Mouse (Mus musculus): ENCODE data around the gene Vmn1r1.
"Not testable (repeated sequence)": the region's sequence is repeated elsewhere in the genome, so short reads cannot be mapped to it uniquely, and the experiment has no call there.

Gene Vmn1r1

DNA sequence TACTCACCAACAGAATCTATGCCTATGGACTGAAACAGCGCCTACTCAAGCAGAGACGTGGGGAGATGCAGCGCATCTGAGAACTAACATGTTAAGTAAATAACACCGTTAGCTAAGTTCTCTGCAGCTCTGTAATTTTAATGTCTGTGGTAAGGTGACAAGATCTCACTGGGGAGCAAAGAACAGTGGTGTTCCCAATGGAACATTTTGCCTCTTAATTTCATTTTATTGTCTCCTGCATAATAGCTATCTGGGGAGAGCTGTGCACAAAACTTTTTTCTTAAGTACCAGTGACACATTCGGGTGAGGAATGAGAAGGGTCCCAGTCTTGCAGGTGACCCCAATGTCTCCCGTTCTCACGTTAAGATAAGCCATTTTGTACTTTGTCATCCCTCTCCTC, at the start of gene Vmn1r1:
Vmn1r1 (minus strand) TSS at position 101 of the 400 bp plus-strand sequence.
- no peak for DNase-seq

DNA sequence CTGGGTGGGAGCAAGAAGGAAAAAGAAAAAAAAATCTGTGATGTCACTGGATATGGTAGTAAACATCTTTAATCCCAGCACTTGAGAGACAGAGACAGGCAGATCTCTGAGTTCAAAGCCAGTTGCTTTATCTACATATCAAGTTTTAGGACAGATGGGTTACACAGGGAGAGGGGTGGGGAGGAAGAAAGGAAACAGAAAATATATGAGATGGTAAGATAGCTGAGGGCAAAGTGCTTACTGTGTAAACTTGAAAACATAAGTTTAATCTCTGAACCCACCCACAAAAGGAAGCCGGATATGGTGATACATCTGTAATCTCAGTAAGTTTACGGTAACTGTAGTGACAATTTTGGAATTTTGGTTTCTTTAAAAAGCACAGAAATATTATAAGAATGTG, 46.0 kb upstream of the Vmn1r1 start:
- no peak for DNase-seq

DNA sequence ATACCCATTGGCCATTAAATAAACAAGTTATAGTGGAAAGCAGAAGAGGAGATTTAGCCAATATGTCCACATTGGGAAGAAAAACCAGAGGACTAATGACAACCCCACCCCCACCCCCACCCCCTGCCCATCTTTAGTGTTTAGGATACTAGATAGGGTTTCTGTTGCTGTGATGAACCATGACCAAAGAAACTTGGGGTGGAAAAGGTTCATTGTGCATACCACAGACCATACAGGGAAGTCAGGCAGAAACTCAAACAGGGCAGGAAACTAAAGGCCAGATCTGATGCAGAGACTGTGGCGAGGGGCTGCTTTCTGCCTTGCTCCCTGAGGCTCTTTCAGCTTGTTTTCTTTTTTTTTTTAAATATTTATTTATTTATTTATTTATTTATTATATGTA, 28.3 kb upstream of the Vmn1r1 start:
- no peak for DNase-seq

DNA sequence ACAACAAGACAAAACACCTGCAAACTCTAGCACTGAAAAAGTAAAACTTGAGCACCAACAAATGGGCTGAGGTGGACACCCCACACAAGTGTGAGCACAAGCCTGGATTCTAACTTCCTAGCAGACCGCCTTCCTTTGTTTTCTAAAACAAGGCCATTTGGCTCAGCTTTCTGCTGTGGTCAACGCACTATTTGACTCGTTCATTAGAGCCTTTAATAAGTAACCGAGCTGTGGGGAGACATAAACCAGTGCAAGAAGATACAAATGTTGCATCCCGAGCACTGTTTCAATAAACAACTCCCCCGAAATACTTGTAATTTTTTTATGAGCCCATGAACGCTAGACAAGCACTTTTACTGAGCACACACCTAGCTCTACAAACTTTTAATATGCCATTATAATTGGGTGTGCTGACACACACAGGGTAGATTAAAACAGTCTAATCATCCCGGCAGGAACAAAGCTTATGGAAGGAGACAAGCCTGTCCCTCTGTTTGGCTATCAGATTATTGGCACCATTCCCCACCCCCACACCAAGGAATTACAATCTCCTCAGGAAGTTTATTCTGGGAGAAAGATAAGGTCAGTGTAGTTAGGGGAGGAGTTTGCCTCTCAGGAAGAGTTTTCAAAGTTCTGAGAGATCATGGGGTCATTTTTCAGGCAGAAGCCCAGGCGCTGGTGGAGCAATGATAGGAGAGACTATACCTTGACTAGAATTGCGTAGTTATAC, 27.7 kb upstream of the Vmn1r1 start:
- peak; percentile 74 for DNase-seq

DNA sequence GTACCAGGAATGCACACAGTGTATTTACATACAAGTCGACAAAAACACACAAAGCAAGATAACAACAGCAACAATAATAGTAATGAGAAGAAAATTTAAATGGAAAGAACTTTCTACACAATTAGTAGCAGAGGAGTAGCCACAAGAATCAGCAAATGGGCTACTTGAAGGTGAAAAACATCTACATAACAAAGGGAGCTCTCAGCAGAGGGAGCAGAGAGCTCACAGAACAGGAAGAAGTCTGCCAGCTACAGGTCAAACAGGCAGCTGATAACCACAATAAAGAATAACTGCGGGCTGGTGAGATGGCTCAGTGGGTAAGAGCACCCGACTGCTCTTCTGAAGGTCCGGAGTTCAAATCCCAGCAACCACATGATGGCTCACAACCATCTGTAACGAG, 26.9 kb upstream of the Vmn1r1 start:
- no peak for DNase-seq

DNA sequence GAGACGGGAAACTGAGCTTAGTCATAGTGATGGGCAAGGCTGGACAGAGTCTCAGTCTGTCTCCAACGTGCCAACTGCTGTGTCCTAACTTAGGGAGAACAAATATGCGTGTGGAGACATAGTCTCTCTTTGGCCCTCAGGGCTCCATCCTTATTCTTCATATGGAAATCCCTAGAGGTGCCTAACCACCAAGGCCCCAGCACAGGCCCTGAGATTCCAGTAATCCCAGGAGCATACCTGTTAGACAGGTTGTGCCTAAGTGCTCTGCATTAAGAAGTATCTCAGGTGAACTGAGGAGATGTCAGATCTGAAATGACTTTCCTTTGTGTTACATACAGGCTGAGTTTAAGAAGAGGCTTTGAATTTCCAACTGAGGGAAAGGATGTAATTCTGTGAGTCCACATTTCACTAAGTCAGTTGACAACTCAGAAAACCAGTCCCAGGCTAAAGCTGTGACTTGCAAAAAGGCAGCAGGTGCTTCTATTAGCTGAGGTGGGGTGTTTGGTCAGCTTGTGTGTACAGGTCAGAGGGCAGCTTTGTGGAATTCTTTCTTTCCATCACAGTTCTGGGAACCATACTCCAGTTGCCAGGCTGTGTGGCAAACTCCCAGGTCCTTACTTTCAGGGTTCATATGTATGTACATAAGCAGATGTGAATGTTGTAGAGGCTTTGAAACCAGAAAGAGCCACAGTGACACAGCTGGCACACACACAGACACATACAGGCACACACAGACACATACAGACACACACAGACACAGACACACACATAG, 25.6 kb upstream of the Vmn1r1 start:
- DNase-seq, result peak; percentile 5

DNA sequence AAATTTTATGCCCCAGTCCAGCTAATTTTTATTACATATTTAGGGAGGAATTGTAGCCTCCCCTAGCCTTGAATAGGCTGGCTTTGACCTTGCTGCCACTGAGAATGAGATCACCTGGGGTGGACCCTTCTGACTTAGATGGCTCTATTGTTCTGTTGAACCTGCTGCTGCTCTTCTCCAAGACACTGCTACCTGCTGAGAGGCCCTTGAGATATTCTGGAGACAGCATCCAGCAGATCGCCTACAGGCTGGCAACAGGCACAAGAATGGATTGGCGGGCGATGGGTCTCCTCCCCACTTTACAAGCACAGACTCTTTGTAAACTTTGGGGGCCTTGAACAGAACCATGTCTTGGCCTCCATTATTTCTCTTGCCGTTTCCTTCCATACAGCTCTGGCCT, 18.2 kb upstream of the Vmn1r1 start:
- DNase-seq, result not testable (repeated sequence)

DNA sequence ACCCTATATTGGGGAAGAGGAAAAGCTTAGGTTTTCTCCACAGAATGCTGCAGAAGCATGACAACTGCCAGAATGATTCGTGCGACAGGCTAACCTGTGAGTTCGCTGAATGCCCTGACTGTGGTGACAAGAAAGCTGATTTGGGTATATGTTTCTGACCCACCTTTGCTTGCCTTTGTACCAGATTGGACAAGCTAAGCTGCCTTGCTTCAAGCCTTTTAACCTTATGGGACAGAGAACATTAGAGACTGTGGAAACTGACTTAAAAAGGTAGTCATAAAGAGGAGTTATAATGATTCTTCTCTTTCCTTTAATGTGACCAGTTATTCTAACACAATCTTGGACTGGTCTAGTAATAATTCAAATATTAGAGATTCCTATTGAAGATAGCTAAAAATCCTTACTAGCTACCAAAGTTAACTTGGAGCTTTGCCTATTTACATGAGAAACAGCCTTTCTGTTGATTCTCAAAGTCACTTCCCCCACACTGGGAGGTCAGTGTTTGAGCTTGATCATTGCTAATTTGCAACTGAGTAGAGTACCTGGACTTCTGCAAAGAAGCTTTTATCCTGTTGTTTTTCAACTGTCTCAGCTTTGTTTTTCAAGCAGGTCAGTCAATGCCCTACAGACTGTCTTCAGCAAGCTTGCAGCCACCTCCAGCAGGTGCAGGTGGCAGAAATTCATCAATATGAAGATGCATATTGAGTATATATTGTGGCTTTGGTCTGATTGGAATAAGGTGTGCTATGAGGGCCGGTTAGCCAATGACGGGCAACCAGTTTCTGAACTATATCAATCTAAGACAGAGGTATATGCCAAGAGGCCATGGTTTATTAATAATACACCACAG, 17.4 kb upstream of the Vmn1r1 start:
- DNase-seq, result no peak

DNA sequence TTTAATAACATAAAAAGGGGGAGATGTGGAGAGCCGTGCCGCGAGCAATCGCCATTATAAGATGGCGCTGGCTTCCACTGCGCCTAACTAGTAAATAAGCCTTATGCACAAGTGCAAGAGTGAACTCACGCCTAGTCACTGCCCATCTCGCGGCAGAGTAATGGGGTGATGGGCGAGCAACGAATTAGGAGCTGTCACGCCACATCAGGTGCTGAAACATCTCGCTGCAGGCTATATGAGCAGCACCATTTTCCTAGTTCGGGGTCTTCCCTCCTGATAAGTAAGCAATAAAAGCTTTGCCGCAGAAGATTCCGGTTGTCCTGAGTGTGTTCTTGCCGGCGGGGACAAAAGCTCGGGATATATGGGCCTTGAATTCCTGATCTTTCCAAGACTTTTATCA, 12.7 kb upstream of the Vmn1r1 start:
- DNase-seq, result not testable (repeated sequence)

DNA sequence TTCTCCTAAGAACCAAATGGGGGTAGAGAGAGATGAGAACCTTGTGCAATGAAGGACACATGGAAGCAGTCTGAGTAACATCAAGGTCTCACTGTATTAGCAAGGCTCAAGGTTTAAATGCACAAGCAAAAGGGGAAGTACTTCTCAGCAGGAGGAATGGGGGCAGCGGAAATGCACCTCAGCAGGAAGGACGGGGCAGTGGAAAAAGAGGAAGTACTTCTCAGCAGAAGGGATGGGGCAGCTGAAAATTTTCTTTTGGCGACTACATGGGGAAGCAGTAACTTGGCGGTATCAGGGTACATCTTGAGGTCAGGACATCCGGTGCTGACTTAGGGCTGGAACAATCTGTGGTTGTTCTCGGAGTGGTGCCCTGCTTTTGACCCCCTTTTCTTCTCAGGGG, 5.9 kb upstream of the Vmn1r1 start:
- DNase-seq, result not testable (repeated sequence)

DNA sequence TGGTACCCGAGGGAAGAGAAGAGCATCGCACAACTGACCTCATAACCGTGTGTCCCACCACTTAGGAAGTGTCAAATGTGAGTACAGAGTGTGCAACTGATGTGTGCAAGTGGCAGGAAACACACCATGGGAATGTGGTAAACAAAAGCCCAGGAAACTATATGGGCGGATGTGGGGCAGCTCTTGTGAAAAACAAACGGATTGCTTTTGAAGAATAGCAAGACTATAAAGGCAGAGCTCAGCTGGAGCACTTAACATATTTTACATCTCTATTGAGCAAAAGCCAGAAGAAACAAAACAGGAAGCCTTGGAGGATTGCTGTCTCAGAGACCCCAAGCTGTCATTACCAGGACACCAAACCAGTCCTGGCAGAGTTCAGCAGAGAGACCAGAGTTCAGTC, 1.3 kb downstream of the Vmn1r1 start:
- DNase-seq, result no peak

DNA sequence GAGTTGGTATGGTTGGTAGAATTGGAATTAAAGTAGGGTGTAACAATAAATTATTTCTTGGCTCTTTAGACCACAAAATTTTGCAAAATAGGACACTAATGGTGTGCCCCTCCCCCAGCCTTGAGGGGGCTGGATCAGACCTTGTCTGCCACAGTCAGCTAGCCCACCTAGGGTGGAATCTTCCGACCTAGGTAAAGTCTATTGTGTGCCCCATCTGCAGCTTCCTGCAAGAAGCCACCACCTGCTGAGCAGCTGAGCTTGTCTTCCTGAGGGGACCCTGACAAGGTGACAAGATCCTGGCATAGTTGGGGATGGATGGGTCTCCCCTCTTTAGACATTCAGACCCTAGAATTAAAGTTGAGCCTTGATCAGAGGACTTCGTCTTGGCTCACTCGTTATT, 4.7 kb downstream of the Vmn1r1 start:
- no peak for DNase-seq

DNA sequence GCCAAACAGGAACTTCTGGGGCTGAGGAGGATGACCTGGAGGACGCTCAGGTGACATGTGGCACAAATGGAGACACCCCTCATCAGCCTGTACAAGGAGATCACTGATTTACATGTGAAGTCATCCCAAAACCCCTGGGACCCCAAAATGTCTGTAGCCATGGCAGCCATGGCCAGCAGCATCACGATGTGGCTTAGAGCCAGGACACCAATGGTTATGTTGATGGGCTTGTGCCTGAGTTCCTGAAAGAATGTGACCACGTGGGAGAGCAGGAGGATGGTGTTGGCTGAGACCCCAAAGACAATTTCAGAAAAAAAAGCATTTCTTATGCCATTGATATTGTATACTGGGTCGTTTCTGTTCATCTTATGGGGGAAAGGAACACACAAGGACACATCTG, 6.6 kb downstream of the Vmn1r1 start:
- DNase-seq, result no peak

DNA sequence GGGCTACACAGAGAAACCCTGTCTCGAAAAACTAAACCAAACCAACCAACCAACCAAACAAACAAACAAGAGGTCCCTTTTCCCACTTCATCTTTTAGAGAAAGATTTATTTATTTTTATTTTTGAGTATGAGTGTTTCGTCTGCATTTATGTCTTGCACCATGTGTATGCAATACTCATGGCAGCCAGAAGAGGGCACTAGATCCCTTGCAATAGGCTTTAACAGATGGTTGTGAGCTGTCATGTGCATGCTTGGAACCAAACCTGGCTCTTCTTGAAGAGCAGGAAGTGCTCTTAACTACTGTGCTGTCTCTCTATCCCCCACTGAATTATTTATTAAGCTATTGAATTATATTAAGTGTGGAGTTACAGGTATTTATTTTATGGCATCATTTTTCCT, 14.3 kb downstream of the Vmn1r1 start:
- no peak for DNase-seq

DNA sequence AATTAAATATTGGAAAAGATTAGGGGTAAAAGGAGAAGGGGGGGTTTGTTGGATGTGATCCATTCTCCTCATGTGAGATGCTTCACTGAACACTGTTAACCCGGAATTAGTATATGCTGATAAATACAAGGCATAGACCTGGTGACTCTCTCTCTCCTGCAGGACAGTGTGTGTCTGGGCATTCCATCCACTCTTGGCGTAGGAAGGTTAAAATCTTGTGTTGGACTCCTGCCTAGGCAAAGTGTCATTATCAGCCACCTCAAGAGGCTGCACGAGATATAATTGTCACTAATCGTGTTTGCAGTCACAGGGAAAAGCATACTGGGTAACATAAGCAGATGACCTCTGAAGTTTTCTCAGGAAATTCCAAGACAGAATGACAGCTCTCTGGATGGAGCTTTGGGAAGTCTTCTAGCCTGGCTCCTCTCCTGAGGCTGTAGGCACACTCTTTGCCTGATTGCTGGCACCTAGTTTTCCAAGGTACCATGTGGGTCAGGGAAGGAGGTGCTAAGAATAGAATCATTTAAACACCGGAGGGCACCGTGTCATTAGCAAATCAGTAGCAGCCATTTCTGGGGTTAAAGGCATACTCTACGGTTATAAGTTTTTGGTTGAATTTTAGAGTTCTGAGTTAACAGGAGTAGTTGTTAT, 15.3 kb downstream of the Vmn1r1 start:
- DNase-seq, result no peak

DNA sequence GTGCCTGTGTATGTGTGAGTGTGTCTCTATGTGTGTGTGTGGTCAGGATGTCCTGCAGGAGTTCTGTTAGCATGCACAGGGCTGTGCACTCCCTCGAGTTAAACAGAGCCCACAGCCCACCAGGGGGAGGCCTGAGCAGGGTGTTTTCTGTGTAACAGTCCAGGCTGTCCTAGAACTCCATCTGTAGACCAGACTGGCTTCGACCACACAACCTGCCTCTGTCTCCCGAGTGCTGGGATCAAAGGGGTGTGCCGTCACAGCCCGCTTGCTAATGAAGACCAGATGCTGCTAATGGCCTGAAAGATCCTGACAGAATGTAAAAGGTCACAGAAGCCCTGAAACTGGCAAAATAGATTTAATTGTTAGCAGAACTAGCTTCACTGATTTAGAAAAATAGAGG, 18.7 kb downstream of the Vmn1r1 start:
- no peak for DNase-seq

DNA sequence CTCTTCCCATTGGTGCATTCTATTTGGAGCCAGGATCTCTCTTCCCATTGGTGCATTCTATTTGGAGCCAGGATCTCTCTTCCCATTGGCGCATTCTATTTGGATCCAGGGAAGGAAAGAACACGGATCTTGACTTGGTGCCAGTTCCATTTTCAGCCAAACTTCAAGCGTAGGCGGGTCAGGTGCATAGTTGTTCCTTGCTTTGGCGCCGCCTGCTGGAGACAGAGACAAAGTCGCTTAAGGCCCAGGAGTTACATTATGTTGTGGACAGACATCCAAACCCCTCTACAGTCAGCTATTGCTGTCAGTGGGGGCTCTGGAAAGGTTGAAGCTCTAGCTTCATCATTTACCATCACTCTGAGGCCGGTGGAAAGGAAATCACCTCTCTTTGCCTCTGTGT, 21.0 kb downstream of the Vmn1r1 start:
- peak; percentile 42 for DNase-seq

DNA sequence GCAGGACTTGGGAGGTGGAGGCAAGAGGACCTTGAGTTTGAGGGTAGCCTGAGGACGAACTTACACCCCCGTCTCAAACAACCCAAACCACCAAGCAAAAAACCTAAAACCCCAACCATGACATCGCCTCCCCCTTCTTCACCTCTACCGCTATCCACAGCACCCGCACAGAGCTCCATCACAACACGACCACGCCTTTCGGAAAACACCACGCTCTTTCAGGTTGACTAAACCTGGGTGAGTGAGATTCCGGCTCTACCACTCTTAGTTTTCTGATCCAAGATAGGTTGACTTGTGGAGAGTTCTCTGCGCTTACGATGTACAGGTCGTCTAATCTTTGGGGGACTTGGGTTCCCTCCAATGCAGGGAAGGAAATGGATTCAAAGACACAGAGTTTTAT, 21.6 kb downstream of the Vmn1r1 start:
- no peak for DNase-seq

DNA sequence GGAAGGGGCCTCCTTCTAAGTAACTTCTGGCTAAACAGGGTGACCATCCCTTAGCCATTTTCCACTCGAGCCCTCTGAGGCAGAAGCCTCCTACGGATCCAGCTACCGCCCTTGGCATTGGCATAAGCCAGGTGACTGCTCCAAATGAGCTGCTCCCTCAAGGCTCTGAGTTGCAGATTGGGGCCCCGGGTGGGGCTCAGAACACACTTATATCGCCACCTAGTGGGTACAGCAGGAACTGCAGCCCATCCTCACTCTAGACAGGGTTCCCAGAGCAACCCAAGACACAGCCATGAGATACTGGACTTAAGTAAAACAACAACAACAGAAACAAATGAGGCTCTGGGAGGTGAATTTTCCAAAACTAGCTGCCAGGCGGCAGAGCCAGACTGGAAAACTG, 23.9 kb downstream of the Vmn1r1 start:
- peak; percentile 85 for DNase-seq

DNA sequence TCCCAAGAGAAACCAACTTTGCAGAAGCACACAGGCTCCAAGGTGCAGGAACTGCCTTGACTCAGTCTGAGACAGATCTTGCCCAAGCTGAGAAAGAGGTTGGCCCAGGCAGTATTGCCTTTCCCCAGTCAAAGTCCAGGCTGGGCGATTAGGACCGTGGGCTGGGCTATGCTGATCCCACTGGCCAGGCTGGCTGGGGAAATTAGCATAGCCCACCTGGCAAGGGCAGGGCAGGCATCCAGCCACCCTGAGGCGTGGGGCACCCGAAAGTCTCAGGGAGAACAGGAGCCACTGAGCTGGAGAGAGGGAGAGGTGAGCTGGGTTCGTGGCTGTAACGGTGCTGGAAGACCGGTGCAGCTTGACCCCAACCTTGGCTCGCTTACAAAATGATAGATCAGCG, 24.3 kb downstream of the Vmn1r1 start:
- DNase-seq, result no peak

DNA sequence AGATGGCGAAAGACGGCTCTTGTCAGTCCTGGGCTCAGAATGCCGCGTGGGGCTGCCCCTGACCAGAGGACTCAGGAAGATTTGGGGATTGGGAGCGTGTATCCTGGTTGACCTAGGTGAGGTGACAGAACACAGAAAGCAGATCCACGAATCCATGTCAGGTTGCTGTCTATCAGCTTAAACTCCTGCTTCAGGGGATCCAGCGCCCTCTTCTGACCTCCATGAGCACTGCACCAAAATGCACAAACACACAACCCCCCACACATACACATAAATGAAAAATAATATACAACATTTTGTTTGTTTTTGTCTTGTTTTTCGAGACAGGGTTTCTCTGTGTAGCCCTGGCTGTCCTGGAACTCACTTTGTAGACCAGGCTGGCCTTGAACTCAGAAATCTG, 26.1 kb downstream of the Vmn1r1 start:
- no peak for DNase-seq

DNA sequence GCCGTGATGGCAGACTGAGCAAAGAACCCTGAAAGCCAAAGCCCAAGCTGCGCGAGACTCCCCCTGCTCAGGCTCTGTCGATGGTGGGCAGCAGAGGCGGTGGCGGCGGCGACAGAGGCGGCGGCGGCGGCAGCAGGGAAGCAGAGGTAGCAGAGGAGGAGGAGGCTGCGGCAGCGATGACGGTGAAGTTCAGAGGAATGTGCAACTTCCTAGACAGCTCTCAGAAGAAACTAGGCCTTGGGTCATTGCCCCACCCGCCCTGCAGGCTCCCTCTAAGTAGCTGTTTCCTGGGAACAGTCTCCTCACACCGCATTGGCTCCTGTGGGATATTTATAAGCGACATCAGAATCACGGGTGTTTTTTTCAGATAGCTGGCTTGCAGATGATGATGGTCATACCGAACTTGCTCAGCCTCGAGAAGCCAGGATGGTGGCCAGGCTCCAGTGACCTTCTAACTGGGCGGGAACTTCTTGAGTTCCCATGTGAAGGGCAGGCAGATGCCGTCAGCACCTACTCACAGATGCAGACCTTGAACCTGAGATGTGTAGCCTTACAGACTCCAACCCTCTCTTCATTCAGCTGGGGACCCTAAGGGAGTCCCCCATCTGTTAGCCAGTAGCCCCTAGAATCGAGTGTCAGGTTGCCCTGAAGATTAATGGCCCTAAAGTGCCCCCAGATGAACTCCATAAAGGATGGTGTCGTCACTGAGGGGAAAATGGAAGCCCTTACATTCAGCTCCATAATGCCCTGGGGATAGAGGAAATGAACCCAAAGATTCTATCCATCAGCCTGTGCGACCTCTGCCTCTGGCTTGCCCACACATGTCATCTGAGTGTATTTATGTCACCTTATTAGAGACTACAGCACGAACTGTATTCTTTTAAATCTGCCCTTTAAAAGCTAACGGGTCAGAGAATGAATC, 26.8 kb downstream of the Vmn1r1 start:
- no peak for DNase-seq
